Mouse (Mus musculus) MEL (cell line): ENCODE data around the gene Rab3a.

Source experiments
- CTCF ChIP-seq, 3 experiments: IDR thresholded peaks in 2 of 3; conservative IDR thresholded peaks in 1 of 3; 2 replicates each; pipeline ENCODE4 v1.5.1; 2011 to 2012; ENCODE audit warnings: low read length in 3 of 3, low read depth in 2 of 3, mild to moderate bottlenecking in 2 of 3, improper control_type of control experiment in 1 of 3, inconsistent platforms in 1 of 3, mixed read lengths in 1 of 3, moderate library complexity in 1 of 3; ENCODE audit not compliant: control insufficient read depth in 1 of 3, insufficient read depth in 1 of 3, poor library complexity in 1 of 3, severe bottlenecking in 1 of 3
- EP300 ChIP-seq, 2 experiments: IDR thresholded peaks; 2 replicates each; pipeline ENCODE4 v1.6.1; 2011; ENCODE audit warnings: improper control_type of control experiment in 2 of 2, low read length in 2 of 2, low read depth in 1 of 2, mild to moderate bottlenecking in 1 of 2
- ETS1 ChIP-seq: IDR thresholded peaks from 2 replicates; pipeline ENCODE4 v1.6.1; 2012; ENCODE audit warnings: low read depth, mild to moderate bottlenecking, inconsistent platforms, low read length, improper control_type of control experiment, moderate library complexity
- GATA1 ChIP-seq: IDR thresholded peaks from 2 replicates; pipeline ENCODE4 v1.6.1; 2011; ENCODE audit warnings: low read depth, low read length, improper control_type of control experiment
- KAT2A ChIP-seq: conservative IDR thresholded peaks from 2 replicates; pipeline ENCODE4 v1.6.1; 2012; ENCODE audit warnings: low read depth, low read length, improper control_type of control experiment, inconsistent platforms
- MAFK ChIP-seq: IDR thresholded peaks from 2 replicates; pipeline ENCODE4 v1.6.1; 2011; ENCODE audit warnings: low read depth, mild to moderate bottlenecking, low read length, improper control_type of control experiment, borderline replicate concordance
- MAX ChIP-seq: IDR thresholded peaks from 2 replicates; pipeline ENCODE4 v1.6.1; 2011; ENCODE audit warnings: low read length, improper control_type of control experiment
- POLR2A ChIP-seq, 2 experiments: IDR thresholded peaks; 2 replicates each; pipeline ENCODE4 v1.6.1; 2011 to 2012; ENCODE audit warnings: low read length in 2 of 2, mild to moderate bottlenecking in 2 of 2, control low read depth in 1 of 2, improper control_type of control experiment in 1 of 2, low read depth in 1 of 2, moderate library complexity in 1 of 2; ENCODE audit not compliant: control insufficient read depth in 1 of 2, insufficient read depth in 1 of 2, poor library complexity in 1 of 2
- SIN3A ChIP-seq: IDR thresholded peaks from 2 replicates; pipeline ENCODE4 v1.6.1; 2012; ENCODE audit warnings: low read length, improper control_type of control experiment, inconsistent platforms
- SMC3 ChIP-seq: IDR thresholded peaks from 2 replicates; pipeline ENCODE4 v1.6.1; 2011; ENCODE audit warnings: low read depth, low read length, improper control_type of control experiment
- TCF12 ChIP-seq: IDR thresholded peaks from 2 replicates; pipeline ENCODE4 v1.6.1; 2014; ENCODE audit warnings: low read depth, mild to moderate bottlenecking, inconsistent platforms, low read length, improper control_type of control experiment, moderate library complexity
- ZNF384 ChIP-seq: IDR thresholded peaks from 2 replicates; pipeline ENCODE4 v1.6.1; 2012; ENCODE audit warnings: low read depth, mild to moderate bottlenecking, inconsistent platforms, low read length, improper control_type of control experiment

- TF ChIP-seq SMC3 = no peak
- no peak for TF ChIP-seq GATA1
- TF ChIP-seq CTCF (IDR thresholded peaks at IDR 0.05 in 2 of 3, conservative IDR thresholded peaks at IDR 0.05 in 1 of 3; ENCODE audit: control insufficient read depth in 1 of 3, insufficient read depth in 1 of 3, low read depth in 2 of 3, low read length in 3 of 3, poor library complexity in 1 of 3, severe bottlenecking in 1 of 3) = no peak
- no peak for TF ChIP-seq ZNF384
- TF ChIP-seq MAFK = no peak
- no peak for TF ChIP-seq POLR2A (IDR thresholded peaks at IDR 0.05; ENCODE audit: control insufficient read depth in 1 of 2, insufficient read depth in 1 of 2, low read depth in 1 of 2, low read length in 2 of 2, poor library complexity in 1 of 2)
- TF ChIP-seq SIN3A = no peak
- no peak for TF ChIP-seq MAX
- TF ChIP-seq TCF12 = no peak
- TF ChIP-seq KAT2A = no peak
- TF ChIP-seq ETS1 = no peak
- no peak for TF ChIP-seq EP300 (IDR thresholded peaks at IDR 0.05; ENCODE audit: low read depth in 1 of 2, low read length in 2 of 2)
These were observed 40.9 kb downstream of the Rab3a start for GRCm38 (mm10) chr8:70795370-70795769.
